Mouse (Mus musculus) neural tube, embryonic 11.5 days (tissue): Measurements from ENCODE around the gene BC048507. TPM values are rescaled to one million over a fixed set of nuclear protein-coding genes. Genes with fewer than 3 reads are reported as not detected.
"Not testable (repeated sequence)": the region's sequence is repeated elsewhere in the genome, so short reads cannot be mapped to it uniquely, and the experiment has no call there.

Experiments
- ATAC-seq: fragments of 200-750 bp; cut with Nextera tagmentation; 2 replicates; pipeline ENCODE4 v1.8.0; 2017; ENCODE audit warnings: moderate number of reproducible peaks, mild to moderate bottlenecking, moderate TSS enrichment, moderate library complexity; ENCODE audit not compliant: insufficient read depth, low FRiP score, low TSS enrichment
- DNase-seq: peaks from one replicate; pipeline ENCODE4 v3.0.0-alpha.2; 2015; ENCODE audit warnings: low spot score
- H3K27ac ChIP-seq: fragments of 300-500 bp; sonication (generic); 2 replicates; pipeline ENCODE4 v1.5.1; 2014; ENCODE audit warnings: low read depth, mild to moderate bottlenecking, low read length
- H3K27me3 ChIP-seq: fragments of 300-500 bp; sonication (generic); 2 replicates; pipeline ENCODE4 v1.6.1; 2014; ENCODE audit warnings: mild to moderate bottlenecking, low read length, mixed read lengths; ENCODE audit not compliant: control insufficient read depth, insufficient read depth
- H3K36me3 ChIP-seq: fragments of 300-500 bp; sonication (generic); 2 replicates; pipeline ENCODE4 v1.6.1; 2014; ENCODE audit warnings: mild to moderate bottlenecking, low read length, moderate library complexity, mixed read lengths; ENCODE audit not compliant: control insufficient read depth, insufficient read depth
- H3K4me1 ChIP-seq: fragments of 300-500 bp; sonication (generic); 2 replicates; pipeline ENCODE4 v1.6.1; 2014; ENCODE audit warnings: low read length, mixed read lengths; ENCODE audit not compliant: control insufficient read depth, insufficient read depth
- H3K4me2 ChIP-seq: fragments of 300-500 bp; sonication (generic); 2 replicates; pipeline ENCODE4 v1.6.1; 2014; ENCODE audit warnings: low read depth, mild to moderate bottlenecking, moderate library complexity
- H3K4me3 ChIP-seq: fragments of 300-500 bp; sonication (generic); 2 replicates; pipeline ENCODE4 v1.5.1; 2014; ENCODE audit warnings: low read depth, low read length
- H3K9ac ChIP-seq: fragments of 300-500 bp; sonication (generic); 2 replicates; pipeline ENCODE4 v1.6.1; 2014; ENCODE audit warnings: mild to moderate bottlenecking, low read length
- H3K9me3 ChIP-seq: fragments of 300-500 bp; sonication (generic); 2 replicates; pipeline ENCODE4 v1.6.1; 2016; ENCODE audit warnings: low read length; ENCODE audit not compliant: control insufficient read depth
- WGBS: fragments of 180-500 bp; shearing (Covaris S2); extraction: QIAGEN DNeasy Blood & Tissue Kit; methylation state at CpG from one replicate; pipeline ENCODE4 v1.1.7; 2014; 5-methylcytosine and 5-hydroxymethylcytosine counted together
- polyA plus RNA-seq: library from polyadenylated mRNA; unstranded; fragments of >200 nt; fragmentation: Nextera tagmentation; extraction: Ambion mirVana; gene quantifications from 2 replicates; pipeline ENCODE4 v1.2.1, GENCODE M21; 2014

The BC048507 gene
- polyA plus RNA-seq, 1 experiment from 2014 or later: not detected

DNA sequence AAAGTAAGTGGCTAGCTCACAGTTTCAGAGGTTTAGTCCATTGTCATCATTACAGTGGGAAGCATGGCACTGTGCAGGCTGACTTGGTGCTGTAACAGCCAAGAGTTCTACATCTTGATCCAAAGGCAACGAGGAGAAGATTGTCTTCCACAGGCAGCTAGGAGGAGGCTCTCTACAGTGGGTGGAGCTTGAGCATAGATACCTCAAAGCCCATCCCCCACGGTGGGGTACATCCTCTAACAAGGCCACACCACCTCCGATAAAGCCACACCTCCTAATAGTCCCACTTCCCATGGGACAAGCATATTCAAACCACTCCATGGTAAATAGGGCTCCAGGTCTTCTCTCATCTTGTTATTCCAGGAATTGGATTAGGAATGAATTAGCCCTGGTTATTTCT, 12.8 kb upstream of the BC048507 start:
- no peak for DNase-seq
- no peak overlapping the region for H3K27ac ChIP-seq
- H3K9me3 ChIP-seq: no peaks in the 10 kb centered on the region
- H3K4me3 ChIP-seq: no peak overlapping the region
- no peak overlapping the region for H3K9ac ChIP-seq
- H3K36me3 ChIP-seq: no peaks in the 10 kb centered on the region
- no peaks in the 10 kb centered on the region for H3K4me1 ChIP-seq
- H3K4me2 ChIP-seq: no peak overlapping the region
- no peak for ATAC-seq
- H3K27me3 ChIP-seq: no peaks in the 10 kb centered on the region
- 81% methylated on average over 3 of the region's 3 CpGs for WGBS

DNA sequence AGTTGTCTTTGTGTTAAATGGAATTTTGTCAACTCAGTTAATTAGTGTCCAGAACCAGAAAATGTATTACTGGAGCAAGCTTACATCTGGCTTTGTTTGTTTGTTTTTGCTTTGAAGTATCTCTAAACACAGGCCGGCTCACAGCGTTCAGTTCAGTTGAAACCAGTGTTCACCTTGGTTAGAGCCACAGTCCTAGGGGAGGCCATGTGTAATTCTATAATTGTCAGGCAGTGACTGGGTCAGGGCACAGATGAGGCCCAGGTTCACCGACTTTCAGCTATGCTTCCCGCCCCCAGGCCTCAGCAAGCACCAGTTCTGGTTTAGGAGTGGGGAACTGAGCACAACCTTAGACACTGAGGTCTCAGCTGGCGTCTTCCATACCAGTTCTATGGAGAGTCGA, 10.0 kb upstream of the BC048507 start:
- no peaks in the 10 kb centered on the region for H3K27me3 ChIP-seq
- no peak overlapping the region for H3K9ac ChIP-seq
- no peaks in the 10 kb centered on the region for H3K9me3 ChIP-seq
- no peak for DNase-seq
- H3K4me2 ChIP-seq: no peak overlapping the region
- no peaks in the 10 kb centered on the region for H3K36me3 ChIP-seq
- no peak overlapping the region for H3K27ac ChIP-seq
- no peak overlapping the region for H3K4me3 ChIP-seq
- no peaks in the 10 kb centered on the region for H3K4me1 ChIP-seq
- no peak for ATAC-seq
- 82% methylated on average over 6 of the region's 6 CpGs for WGBS

DNA sequence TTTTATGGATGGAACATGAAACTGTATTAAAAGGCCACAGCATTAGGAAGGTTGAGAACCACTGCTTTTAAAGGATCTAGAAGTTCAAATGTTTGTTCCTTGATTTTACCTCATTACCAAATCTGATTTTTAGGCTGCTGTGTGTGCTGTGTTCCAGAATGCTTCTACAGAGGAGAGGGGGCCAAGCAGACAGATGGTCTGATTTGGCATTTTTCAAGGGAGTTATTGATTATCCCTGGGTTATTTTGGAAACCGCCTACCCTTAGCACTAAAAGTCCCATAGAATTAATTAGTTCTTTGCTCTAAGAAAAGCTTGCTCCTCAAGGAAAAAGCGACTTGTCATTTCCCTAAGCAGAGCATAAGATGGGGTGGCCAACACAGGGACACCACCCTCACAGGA, 9.1 kb upstream of the BC048507 start:
- H3K9ac ChIP-seq: no peak overlapping the region

DNA sequence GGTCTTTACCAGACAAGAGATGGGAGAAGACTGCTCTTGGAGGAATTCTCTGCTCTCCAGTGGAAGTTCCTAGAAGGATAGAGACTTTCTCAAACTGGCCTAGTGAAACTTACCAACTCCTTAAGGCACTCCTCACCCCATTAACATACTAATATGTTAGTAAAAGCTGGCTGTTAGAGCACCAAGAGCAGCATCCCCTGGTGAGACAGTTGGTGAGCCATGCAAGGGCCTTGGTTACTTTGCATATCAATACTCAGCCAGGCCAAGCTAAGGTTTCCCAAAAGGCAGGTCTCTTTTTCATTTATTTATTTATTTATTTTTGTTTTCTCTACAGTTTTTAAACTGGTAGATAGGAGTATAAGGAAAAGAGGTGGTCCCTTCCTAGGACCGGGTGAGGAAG, 5.8 kb upstream of the BC048507 start:
- no peak overlapping the region for H3K27ac ChIP-seq

More for the DNA sequence above, 9.1 kb upstream of the BC048507 start:
- no peaks in the 10 kb centered on the region for H3K9me3 ChIP-seq
- H3K4me1 ChIP-seq: no peaks in the 10 kb centered on the region
- ATAC-seq (no peak), DNase-seq (no peak)
- 90% methylated on average over 2 of the region's 2 CpGs for WGBS
- H3K27ac ChIP-seq: no peak overlapping the region
- H3K4me3 ChIP-seq: no peak overlapping the region
- H3K4me2 ChIP-seq: no peak overlapping the region
- H3K36me3 ChIP-seq: no peaks in the 10 kb centered on the region
- H3K27me3 ChIP-seq: no peaks in the 10 kb centered on the region

DNA sequence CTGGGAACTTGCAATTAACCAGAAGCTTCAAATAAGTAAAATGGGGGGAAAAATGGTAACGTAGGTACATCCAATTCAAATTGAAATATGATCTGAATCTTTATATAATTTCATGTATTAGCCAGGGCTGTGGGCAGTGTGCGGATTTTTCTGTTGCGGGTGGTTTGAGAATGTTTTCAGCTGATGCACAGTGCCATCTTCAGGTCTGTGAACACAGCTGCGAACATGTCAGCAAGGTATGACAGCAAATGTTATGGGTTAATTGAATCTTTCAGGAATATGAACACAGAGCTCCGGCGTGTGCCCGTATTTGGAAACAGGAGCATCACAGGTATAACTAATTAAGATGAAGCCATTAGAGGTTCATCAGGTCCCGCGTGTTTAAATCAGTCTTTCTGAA, 618 bp upstream of the BC048507 start:
- Histone ChIP-seq H3K9ac (no peak overlapping the region), H3K4me2 (no peak overlapping the region), H3K9me3 (no peaks in the 10 kb centered on the region), H3K36me3 (no peaks in the 10 kb centered on the region), H3K27me3 (no peaks in the 10 kb centered on the region), H3K27ac (no peak overlapping the region), H3K4me1 (no peaks in the 10 kb centered on the region), H3K4me3 (no peak overlapping the region)
- WGBS: 85% methylated on average over 9 of the region's 9 CpGs
- ATAC-seq: no peak
- DNase-seq: no peak

More for the DNA sequence above, 5.8 kb upstream of the BC048507 start:
- no peak overlapping the region for H3K4me3 ChIP-seq
- H3K27me3 ChIP-seq: no peaks in the 10 kb centered on the region
- H3K9me3 ChIP-seq: no peaks in the 10 kb centered on the region
- 17% methylated on average over 1 of the region's 1 CpGs for WGBS
- H3K4me2 ChIP-seq: no peak overlapping the region
- DNase-seq (no peak), ATAC-seq (no peak)
- no peaks in the 10 kb centered on the region for H3K36me3 ChIP-seq
- no peaks in the 10 kb centered on the region for H3K4me1 ChIP-seq
- no peak overlapping the region for H3K9ac ChIP-seq

DNA sequence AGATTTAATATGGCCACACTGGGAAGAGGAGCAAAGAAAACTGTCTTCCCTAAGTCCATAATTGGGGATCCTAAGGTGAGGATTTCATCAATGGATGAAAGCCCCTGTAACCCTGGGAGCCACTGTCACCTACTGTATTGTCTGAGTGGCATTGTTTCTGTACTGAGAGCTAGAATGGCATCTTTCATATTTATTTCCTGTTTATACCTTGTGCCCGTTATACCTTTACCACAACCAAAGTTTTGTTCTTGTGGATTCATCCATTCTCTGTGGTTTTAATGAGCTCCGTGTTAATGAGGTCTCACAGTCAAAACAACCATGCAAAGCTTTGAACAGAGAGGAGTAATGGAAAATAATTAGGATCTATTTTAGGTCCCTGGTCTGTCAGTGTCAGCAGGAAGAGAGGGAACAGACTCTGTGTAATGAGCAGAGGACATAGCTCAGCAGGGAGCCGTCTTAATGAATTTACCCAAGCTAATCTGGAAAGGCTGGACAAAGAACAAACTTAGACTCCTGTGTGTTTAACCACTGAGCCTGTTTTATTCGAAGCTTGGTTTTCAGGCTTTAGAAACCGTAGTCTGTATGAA, 1.7 kb downstream of the BC048507 start:
- no peaks in the 10 kb centered on the region for H3K36me3 ChIP-seq
- H3K4me2 ChIP-seq: no peak overlapping the region
- DNase-seq: no peak
- H3K4me3 ChIP-seq: no peak overlapping the region
- H3K27ac ChIP-seq: no peak overlapping the region
- no peak overlapping the region for H3K9ac ChIP-seq
- no peaks in the 10 kb centered on the region for H3K4me1 ChIP-seq
- ATAC-seq: no peak
- H3K27me3 ChIP-seq: no peaks in the 10 kb centered on the region
- H3K9me3 ChIP-seq: no peaks in the 10 kb centered on the region
- whole genome bisulfite sequencing: 73% methylated on average over 5 of the region's 5 CpGs

DNA sequence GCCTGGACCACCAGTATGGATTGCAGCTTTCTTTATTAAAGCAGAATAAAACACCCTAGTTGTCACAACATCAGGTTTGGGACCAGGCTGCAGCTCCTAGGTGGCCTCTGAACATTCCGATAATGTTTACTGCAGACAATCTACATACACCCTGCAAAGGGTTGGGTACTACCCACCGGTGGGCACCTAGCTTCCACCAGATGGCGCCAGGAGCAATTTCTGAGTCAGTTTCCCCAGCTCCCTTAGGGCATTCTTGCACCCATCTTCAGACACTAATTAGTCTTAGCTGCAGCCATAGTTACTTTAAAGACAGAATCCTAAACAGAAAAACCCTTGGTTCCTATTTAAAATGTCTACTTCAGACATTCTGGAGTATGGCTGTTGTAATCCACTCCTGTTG, 4.8 kb downstream of the BC048507 start:
- DNase-seq: no peak
- 23% methylated on average over 3 of the region's 3 CpGs for WGBS
- no peak overlapping the region for H3K4me2 ChIP-seq
- H3K9me3 ChIP-seq: no peaks in the 10 kb centered on the region
- no peak for ATAC-seq
- no peaks in the 10 kb centered on the region for H3K4me1 ChIP-seq
- H3K4me3 ChIP-seq: no peak overlapping the region
- H3K9ac ChIP-seq: no peak overlapping the region
- no peaks in the 10 kb centered on the region for H3K27me3 ChIP-seq
- no peaks in the 10 kb centered on the region for H3K36me3 ChIP-seq
- H3K27ac ChIP-seq: no peak overlapping the region

DNA sequence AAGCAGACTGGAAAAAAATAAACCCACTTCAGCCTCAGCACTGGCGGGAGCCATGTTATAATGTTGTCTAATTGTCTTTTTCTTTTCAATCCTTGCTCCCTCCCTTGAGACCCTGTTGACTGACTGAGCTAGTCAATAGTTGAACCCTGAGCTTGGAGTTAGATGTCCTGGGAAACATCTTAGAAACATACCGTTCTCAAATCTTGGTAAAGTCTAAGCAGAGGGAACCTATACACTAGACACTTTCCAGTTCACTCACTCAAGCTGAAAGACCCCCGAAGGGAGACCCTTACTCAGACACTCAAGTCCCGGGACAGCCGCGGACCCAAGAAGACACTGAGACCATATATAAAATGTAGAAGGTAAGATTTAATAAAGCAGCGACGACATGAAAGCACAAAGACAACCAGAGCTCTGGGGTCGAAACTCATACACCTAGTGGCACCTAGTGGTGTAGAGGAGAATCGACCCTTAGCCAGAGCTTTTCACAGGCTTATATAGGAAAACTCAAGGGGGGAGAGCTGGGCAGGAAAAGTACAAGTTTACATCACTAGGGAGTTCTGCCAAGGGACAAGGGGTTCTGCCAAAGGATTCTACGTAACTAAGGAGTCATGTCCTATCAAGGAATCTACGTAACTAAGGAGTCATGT, 13.0 kb downstream of the BC048507 start:
- not testable (repeated sequence) for H3K27ac ChIP-seq, H3K36me3 ChIP-seq, H3K9ac ChIP-seq, H3K9me3 ChIP-seq, H3K27me3 ChIP-seq, ATAC-seq, H3K4me1 ChIP-seq, H3K4me3 ChIP-seq, H3K4me2 ChIP-seq, DNase-seq
- WGBS: 38% methylated on average over 7 of the region's 12 CpGs

DNA sequence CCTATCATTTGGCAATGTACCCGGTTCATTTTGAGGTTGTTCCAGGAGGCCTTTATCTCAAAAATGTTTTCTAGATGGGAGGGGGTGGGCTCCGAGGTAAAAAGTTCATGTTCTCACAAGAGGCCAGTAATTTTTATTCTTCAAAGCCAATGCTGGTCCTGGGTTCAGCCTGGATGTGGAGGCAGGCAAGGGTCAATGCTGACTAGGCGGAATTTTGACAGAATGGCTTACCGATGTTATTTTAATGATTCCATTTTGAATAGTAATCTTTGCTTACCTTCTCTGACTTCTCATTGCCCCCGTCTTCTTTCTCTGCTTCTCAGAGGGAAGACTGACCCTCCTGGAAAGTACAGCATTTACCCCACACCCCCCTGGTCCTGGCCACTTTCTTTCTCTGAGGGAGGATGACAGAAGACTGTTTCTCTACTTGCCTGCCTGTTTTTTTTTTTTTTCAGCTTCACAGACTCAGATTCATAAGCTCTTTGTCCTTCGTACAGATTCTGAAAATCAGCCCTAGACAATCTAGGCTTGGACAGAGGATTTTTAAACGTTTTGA, 13.7 kb downstream of the BC048507 start:
- DNase-seq: no peak
- no peak overlapping the region for H3K9ac ChIP-seq
- no peaks in the 10 kb centered on the region for H3K36me3 ChIP-seq
- H3K9me3 ChIP-seq: no peaks in the 10 kb centered on the region
- no peaks in the 10 kb centered on the region for H3K27me3 ChIP-seq
- WGBS: 74% methylated on average over 6 of the region's 7 CpGs
- no peak overlapping the region for H3K27ac ChIP-seq
- no peaks in the 10 kb centered on the region for H3K4me1 ChIP-seq
- no peak overlapping the region for H3K4me3 ChIP-seq
- H3K4me2 ChIP-seq: no peak overlapping the region
- no peak for ATAC-seq
